Mouse (Mus musculus): ENCODE data around the gene Swap70. TPM values are rescaled to one million over a fixed set of nuclear protein-coding genes. Genes with fewer than 3 reads are reported as not detected.

Swap70 gene
- total and polyA plus RNA-seq, 2 experiments from 2014 or later = 6.3 to 7.3 TPM

GRCm38 (mm10) chr7:110241472-110242289 lies 20.2 kb downstream of the Swap70 start:
- no peak for TF ChIP-seq CTCF (IDR thresholded peaks at IDR 0.05)
- no peak for DNase-seq (ENCODE audit: low spot score)
- no peaks in the 10 kb centered on the region for H3K27me3 ChIP-seq (ENCODE audit: insufficient read depth, low read length)
- H3K36me3 ChIP-seq (ENCODE audit: insufficient read depth, low read length) = no peaks in the 10 kb centered on the region
- no peak overlapping the region for H3K4me3 ChIP-seq (ENCODE audit: low read depth, low read length)
- H3K9me3 ChIP-seq (ENCODE audit: low read length) = no peaks in the 10 kb centered on the region
- no peak overlapping the region for H3K9ac ChIP-seq (replicated peaks; ENCODE audit: low read length, poor library complexity, severe bottlenecking)
- H3K4me1 ChIP-seq (ENCODE audit: insufficient read depth, low read length) = no peaks in the 10 kb centered on the region
- 78% methylated on average over 9 of the region's 9 CpGs for WGBS
- no peak overlapping the region for H3K27ac ChIP-seq (ENCODE audit: low read depth, low read length)
- ATAC-seq (ENCODE audit: low FRiP score) = no peak
- no peak overlapping the region for H3K4me2 ChIP-seq (ENCODE audit: low read depth, low read length, poor library complexity, severe bottlenecking)

GRCm38 (mm10) chr7:110242290-110242581 lies 20.7 kb downstream of the Swap70 start:
- no peak for ATAC-seq (ENCODE audit: low FRiP score)
- no peak overlapping the region for H3K27ac ChIP-seq (ENCODE audit: low read depth, low read length)
- no peak for DNase-seq (ENCODE audit: low spot score)
- no peaks in the 10 kb centered on the region for H3K9me3 ChIP-seq (ENCODE audit: low read length)
- H3K4me1 ChIP-seq (ENCODE audit: insufficient read depth, low read length) = no peaks in the 10 kb centered on the region
- H3K9ac ChIP-seq (replicated peaks; ENCODE audit: low read length, poor library complexity, severe bottlenecking) = no peak overlapping the region
- TF ChIP-seq CTCF (IDR thresholded peaks at IDR 0.05) = no peak
- H3K4me3 ChIP-seq (ENCODE audit: low read depth, low read length) = no peak overlapping the region
- H3K4me2 ChIP-seq (ENCODE audit: low read depth, low read length, poor library complexity, severe bottlenecking) = no peak overlapping the region
- no peaks in the 10 kb centered on the region for H3K27me3 ChIP-seq (ENCODE audit: insufficient read depth, low read length)
- no peaks in the 10 kb centered on the region for H3K36me3 ChIP-seq (ENCODE audit: insufficient read depth, low read length)
- 98% methylated on average over 5 of the region's 5 CpGs for WGBS

DNA sequence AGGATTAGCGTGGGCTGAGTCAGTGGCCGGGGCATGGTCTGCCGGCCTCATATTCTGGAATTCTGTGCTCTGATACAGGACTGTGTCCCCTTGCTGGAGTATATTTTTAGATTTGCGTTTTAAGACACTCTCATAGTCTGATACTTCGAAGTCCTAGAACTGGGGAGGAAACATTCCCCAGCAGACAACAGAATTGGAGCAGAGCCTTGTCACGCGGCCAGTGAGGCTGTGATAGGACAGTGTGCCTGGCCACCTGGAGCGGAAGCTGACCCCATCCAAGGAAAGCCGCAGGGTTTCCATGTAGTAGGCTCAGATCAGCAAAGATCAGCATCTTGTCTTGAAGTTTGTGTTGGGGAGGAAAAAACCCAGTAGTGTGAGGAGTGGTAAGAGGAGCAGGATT lies 23.6 kb downstream of the Swap70 start:
- no peaks in the 10 kb centered on the region for H3K9me3 ChIP-seq (ENCODE audit: low read length)
- DNase-seq (ENCODE audit: low spot score) = no peak
- 92% methylated on average over 9 of the region's 9 CpGs for WGBS

DNA sequence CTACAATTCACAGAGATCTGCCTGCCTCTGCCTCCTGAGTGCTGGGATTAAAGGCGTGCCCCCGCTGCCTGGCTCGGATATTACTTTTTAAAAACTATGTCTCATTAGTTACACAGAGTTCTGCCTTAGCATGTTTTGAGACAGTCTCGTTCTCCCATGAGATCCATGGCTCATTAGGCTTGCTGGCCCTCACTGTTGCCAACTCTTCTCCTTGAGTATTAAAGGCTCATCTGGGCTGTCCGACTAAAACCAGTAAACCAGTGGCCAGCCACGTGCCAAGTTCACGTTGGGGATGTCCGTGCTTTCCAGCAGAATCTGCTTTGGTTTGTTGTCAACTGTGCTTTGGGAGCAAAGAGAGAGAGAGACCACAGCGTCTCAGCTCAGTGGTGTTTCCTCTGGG lies 25.0 kb downstream of the Swap70 start:
- WGBS = 92% methylated on average over 9 of the region's 9 CpGs
- Histone ChIP-seq H3K9ac (replicated peaks; ENCODE audit: low read length, poor library complexity, severe bottlenecking) (no peak overlapping the region), H3K4me2 (ENCODE audit: low read depth, low read length, poor library complexity, severe bottlenecking) (no peak overlapping the region), H3K27me3 (ENCODE audit: insufficient read depth, low read length) (no peaks in the 10 kb centered on the region), H3K9me3 (ENCODE audit: low read length) (no peaks in the 10 kb centered on the region), H3K27ac (ENCODE audit: low read depth, low read length) (no peak overlapping the region), H3K4me1 (ENCODE audit: insufficient read depth, low read length) (no peaks in the 10 kb centered on the region), H3K36me3 (ENCODE audit: insufficient read depth, low read length) (no peaks in the 10 kb centered on the region), H3K4me3 (ENCODE audit: low read depth, low read length) (no peak overlapping the region)
- DNase-seq (ENCODE audit: low spot score) (peak; percentile 10), ATAC-seq (ENCODE audit: low FRiP score) (no peak)
- no peak for TF ChIP-seq CTCF (IDR thresholded peaks at IDR 0.05)

More for the DNA sequence above, 23.6 kb downstream of the Swap70 start:
- ATAC-seq (ENCODE audit: low FRiP score) = no peak
- no peaks in the 10 kb centered on the region for H3K4me1 ChIP-seq (ENCODE audit: insufficient read depth, low read length)
- H3K27ac ChIP-seq (ENCODE audit: low read depth, low read length) = no peak overlapping the region
- no peak overlapping the region for H3K4me3 ChIP-seq (ENCODE audit: low read depth, low read length)
- H3K9ac ChIP-seq (replicated peaks; ENCODE audit: low read length, poor library complexity, severe bottlenecking) = no peak overlapping the region
- no peak for TF ChIP-seq CTCF (IDR thresholded peaks at IDR 0.05)
- no peak overlapping the region for H3K4me2 ChIP-seq (ENCODE audit: low read depth, low read length, poor library complexity, severe bottlenecking)
- no peaks in the 10 kb centered on the region for H3K27me3 ChIP-seq (ENCODE audit: insufficient read depth, low read length)
- no peaks in the 10 kb centered on the region for H3K36me3 ChIP-seq (ENCODE audit: insufficient read depth, low read length)

DNA sequence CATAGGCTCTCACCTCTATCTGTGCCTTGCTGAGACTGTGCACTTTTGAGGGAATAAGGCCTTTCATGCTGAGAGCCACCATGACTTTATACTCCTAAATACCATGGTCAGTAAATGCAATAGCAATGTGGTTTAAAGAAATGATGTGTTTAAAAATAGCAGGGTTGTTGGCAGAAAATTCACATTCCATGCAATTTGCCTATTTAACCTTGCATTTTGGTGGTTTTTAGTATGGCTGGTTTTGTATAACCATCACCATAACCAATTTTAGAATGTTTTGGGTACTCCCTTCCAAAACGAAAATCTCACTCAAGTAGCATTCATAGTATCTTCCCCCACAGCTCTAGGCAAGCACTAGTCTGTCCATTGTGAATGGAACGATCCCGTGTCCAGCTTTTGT lies 26.3 kb downstream of the Swap70 start:
- H3K9ac ChIP-seq (replicated peaks; ENCODE audit: low read length, poor library complexity, severe bottlenecking) = no peak overlapping the region
- H3K27ac ChIP-seq (ENCODE audit: low read depth, low read length) = no peak overlapping the region
- no peaks in the 10 kb centered on the region for H3K36me3 ChIP-seq (ENCODE audit: insufficient read depth, low read length)
- TF ChIP-seq CTCF (IDR thresholded peaks at IDR 0.05) = no peak
- H3K4me2 ChIP-seq (ENCODE audit: low read depth, low read length, poor library complexity, severe bottlenecking) = no peak overlapping the region
- 98% methylated on average over 3 of the region's 3 CpGs for WGBS
- ATAC-seq (ENCODE audit: low FRiP score) (no peak), DNase-seq (ENCODE audit: low spot score) (no peak)
- no peak overlapping the region for H3K4me3 ChIP-seq (ENCODE audit: low read depth, low read length)
- no peaks in the 10 kb centered on the region for H3K27me3 ChIP-seq (ENCODE audit: insufficient read depth, low read length)
- H3K4me1 ChIP-seq (ENCODE audit: insufficient read depth, low read length) = no peaks in the 10 kb centered on the region
- no peaks in the 10 kb centered on the region for H3K9me3 ChIP-seq (ENCODE audit: low read length)

DNA sequence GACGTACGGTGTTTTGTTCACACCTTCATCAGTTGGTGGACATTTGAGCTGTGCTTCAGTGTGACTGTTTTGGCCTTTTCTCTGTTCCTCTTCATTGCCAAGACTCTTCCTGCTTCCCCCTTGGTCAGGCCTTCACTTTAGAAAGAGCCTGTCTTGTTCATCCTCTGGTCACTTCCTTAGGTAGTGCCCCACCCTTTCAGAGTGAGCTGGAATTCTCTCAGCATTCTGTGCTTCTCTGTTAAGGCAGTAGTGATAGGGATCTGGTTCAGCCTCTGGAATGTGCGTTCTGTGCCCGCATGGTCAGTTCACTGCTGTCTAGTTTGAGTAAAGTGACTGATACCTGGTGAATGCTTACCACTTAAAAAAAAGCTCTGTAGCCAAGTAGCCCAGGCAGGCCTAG lies 27.2 kb downstream of the Swap70 start:
- H3K4me1 ChIP-seq (ENCODE audit: insufficient read depth, low read length) = no peaks in the 10 kb centered on the region
- H3K9me3 ChIP-seq (ENCODE audit: low read length) = no peaks in the 10 kb centered on the region
- H3K4me3 ChIP-seq (ENCODE audit: low read depth, low read length) = no peak overlapping the region
- no peak overlapping the region for H3K27ac ChIP-seq (ENCODE audit: low read depth, low read length)
- no peaks in the 10 kb centered on the region for H3K27me3 ChIP-seq (ENCODE audit: insufficient read depth, low read length)
- 97% methylated on average over 4 of the region's 4 CpGs for WGBS
- H3K9ac ChIP-seq (replicated peaks; ENCODE audit: low read length, poor library complexity, severe bottlenecking) = no peak overlapping the region
- H3K4me2 ChIP-seq (ENCODE audit: low read depth, low read length, poor library complexity, severe bottlenecking) = no peak overlapping the region
- TF ChIP-seq CTCF (IDR thresholded peaks at IDR 0.05) = no peak
- DNase-seq (ENCODE audit: low spot score) (no peak), ATAC-seq (ENCODE audit: low FRiP score) (no peak)
- H3K36me3 ChIP-seq (ENCODE audit: insufficient read depth, low read length) = no peaks in the 10 kb centered on the region

All from midbrain, postnatal 0 days (tissue).